Mouse (Mus musculus) Patski (cell line): ENCODE data around the gene Rab11b. TPM values are rescaled to one million over a fixed set of nuclear protein-coding genes. Genes with fewer than 3 reads are reported as not detected.

Source experiments
- ATAC-seq: fragments of 100-300 bp; one replicate; pipeline ENCODE4 v1.8.0; 2021
- CTCF ChIA-PET: fragments of 350-600 bp; sonication (Branson Sonifier 250); formaldehyde crosslinking; loops from one replicate; lab custom pipeline; 2022; ENCODE audit warnings: inconsistent platforms; lab: Charles Lee
- POLR2A ChIA-PET: fragments of 350-600 bp; sonication (Branson Sonifier 250); formaldehyde crosslinking; loops from one replicate; lab custom pipeline; 2022; ENCODE audit warnings: antibody characterized with exemption, inconsistent platforms; lab: Charles Lee
- DNase-seq: peaks from one replicate; pipeline ENCODE4 v3.0.0-alpha.2; 2011; ENCODE audit warnings: low read depth, low spot score
- H3K27me3 ChIP-seq: fragments of 371-371 bp; one replicate; pipeline ENCODE4 v1.5.1; 2021
- CTCF ChIP-seq: fragments of 100-300 bp; IDR thresholded peaks from one replicate; pipeline ENCODE4 v1.5.1; 2021
- in situ Hi-C: fragments of 300-500 bp; cut with MboI; formaldehyde crosslinking; loops from 3 replicates; pipeline ENCODE4 v1.11.1; 2018; ENCODE audit warnings: low pct_unique_long_range_greater_than_20kb, mixed read lengths
- polyA plus RNA-seq: library from polyadenylated mRNA; unstranded; gene quantifications from one replicate; pipeline ENCODE4 v1.2.3, GENCODE M21; 2021

Gene Rab11b
- 222 TPM for polyA plus RNA-seq

- POLR2A ChIA-PET = interaction anchor here (1.6 to 1.9 kb wide), 2 partner anchors 22 to 25 kb away, joined by 4 to 7 read pairs; partner anchors contain the start of gene Angptl4
- no peak for TF ChIP-seq CTCF
- peak; percentile 100 for DNase-seq
- H3K27me3 ChIP-seq = no peaks in the 10 kb centered on the region
- in situ Hi-C loops = no loop called here
- peak; percentile 98 for ATAC-seq
- CTCF ChIA-PET = interaction anchor here (1.1 to 2.1 kb wide), 6 partner anchors 14 to 38 kb away, joined by 3 to 14 read pairs (median 4); no protein-coding TSS in a partner anchor
Measured at GRCm38 (mm10) chr17:33760255-33761165, at the start of gene Rab11b. Gene Rab11b (minus strand): TSS chr17:33760530.

GRCm38 (mm10) chr17:33808192-33808591, 47.9 kb upstream of the Rab11b start:
- in situ Hi-C loops = loop anchor here (10.0 kb wide), 1 partner anchor 283 kb away; the partner anchor contains the start of gene Adamts10
- no peaks in the 10 kb centered on the region for H3K27me3 ChIP-seq
- no peak for TF ChIP-seq CTCF
- ATAC-seq (no peak), DNase-seq (no peak)
- CTCF ChIA-PET = no interaction called here
- POLR2A ChIA-PET = no interaction called here

GRCm38 (mm10) chr17:33807181-33807888, 47.0 kb upstream of the Rab11b start:
- no peak for DNase-seq
- in situ Hi-C loops = loop anchor here (10.0 kb wide), 1 partner anchor 283 kb away; the partner anchor contains the start of gene Adamts10
- no peak for TF ChIP-seq CTCF
- no peaks in the 10 kb centered on the region for H3K27me3 ChIP-seq
- ChIA-PET POLR2A (no interaction called here), CTCF (interaction anchor here (1.1 kb wide), 1 partner anchor 20 kb away, joined by 3 read pairs; no protein-coding TSS in a partner anchor)
- no peak for ATAC-seq

- no peaks in the 10 kb centered on the region for H3K27me3 ChIP-seq
- no peak for TF ChIP-seq CTCF
- DNase-seq (no peak), ATAC-seq (no peak)
- in situ Hi-C loops = loop anchor here (10.0 kb wide), 1 partner anchor 280 kb away; the partner anchor contains the start of gene Adamts10
- CTCF ChIA-PET = no interaction called here
- POLR2A ChIA-PET = interaction anchor here (0.6 kb wide), 1 partner anchor 9 kb away, joined by 3 read pairs; no protein-coding TSS in a partner anchor
Measured at GRCm38 (mm10) chr17:33804745-33805144, 44.4 kb upstream of the Rab11b start.

GRCm38 (mm10) chr17:33804205-33804604, 43.9 kb upstream of the Rab11b start:
- ChIA-PET POLR2A (no interaction called here), CTCF (no interaction called here)
- in situ Hi-C loops = loop anchor here (10.0 kb wide), 1 partner anchor 279 kb away; the partner anchor contains the start of gene Adamts10

GRCm38 (mm10) chr17:33802221-33802620, 41.9 kb upstream of the Rab11b start:
- in situ Hi-C loops = loop anchor here (10.0 kb wide), 1 partner anchor 277 kb away; the partner anchor contains the start of gene Adamts10
- CTCF ChIA-PET = interaction anchor here (0.9 to 1.6 kb wide), 3 partner anchors 8 to 72 kb away, joined by 3 read pairs; no protein-coding TSS in a partner anchor
- POLR2A ChIA-PET = interaction anchor here (0.6 to 0.9 kb wide), 3 partner anchors 11 to 117 kb away, joined by 3 to 7 read pairs (median 5); no protein-coding TSS in a partner anchor
- TF ChIP-seq CTCF = peak; percentile 55
- H3K27me3 ChIP-seq = no peaks in the 10 kb centered on the region
- DNase-seq (no peak), ATAC-seq (no peak)

More at GRCm38 (mm10) chr17:33804205-33804604, 43.9 kb upstream of the Rab11b start:
- TF ChIP-seq CTCF = no peak
- DNase-seq = no peak
- H3K27me3 ChIP-seq = no peaks in the 10 kb centered on the region
- ATAC-seq = no peak

- TF ChIP-seq CTCF = no peak
- POLR2A ChIA-PET = no interaction called here
- CTCF ChIA-PET = interaction anchor here (0.7 to 1.2 kb wide), 3 partner anchors 53 to 95 kb away, joined by 3 to 7 read pairs (median 3); no protein-coding TSS in a partner anchor
- no peaks in the 10 kb centered on the region for H3K27me3 ChIP-seq
- DNase-seq (no peak), ATAC-seq (no peak)
- in situ Hi-C loops = no loop called here
Measured at GRCm38 (mm10) chr17:33799277-33799676, 38.9 kb upstream of the Rab11b start.

- H3K27me3 ChIP-seq = no peaks in the 10 kb centered on the region
- CTCF ChIA-PET = interaction anchor here (0.6 to 1.3 kb wide), 6 partner anchors 38 to 125 kb away, joined by 3 to 7 read pairs (median 3); partner anchors contain the start of gene Rab11b
- peak; percentile 77 for TF ChIP-seq CTCF
- in situ Hi-C loops = no loop called here
- ATAC-seq (peak; percentile 69), DNase-seq (no peak)
- POLR2A ChIA-PET = interaction anchor here (0.5 kb wide), 1 partner anchor 27 kb away, joined by 3 read pairs; no protein-coding TSS in a partner anchor
Measured at GRCm38 (mm10) chr17:33798306-33798705, 38.0 kb upstream of the Rab11b start.

- in situ Hi-C loops = no loop called here
- POLR2A ChIA-PET = interaction anchor here (0.6 kb wide), 1 partner anchor 31 kb away, joined by 3 read pairs; no protein-coding TSS in a partner anchor
- DNase-seq (no peak), ATAC-seq (no peak)
- no peaks in the 10 kb centered on the region for H3K27me3 ChIP-seq
- CTCF ChIA-PET = no interaction called here
- no peak for TF ChIP-seq CTCF
Measured at GRCm38 (mm10) chr17:33788732-33789131, 28.4 kb upstream of the Rab11b start.

- no peak for DNase-seq
- no peak for TF ChIP-seq CTCF
- CTCF ChIA-PET = no interaction called here
- POLR2A ChIA-PET = no interaction called here
- in situ Hi-C loops = no loop called here
- ATAC-seq = no peak
- H3K27me3 ChIP-seq = no peaks in the 10 kb centered on the region
Measured at GRCm38 (mm10) chr17:33786375-33786774, 26.0 kb upstream of the Rab11b start.
